Mouse (Mus musculus) T-helper 1 cell (primary cell): ENCODE results near the gene Ccdc148.

Source experiments
- in situ Hi-C: fragments of 300-600 bp; cut with MboI, MseI; formaldehyde crosslinking; loops from one replicate; pipeline ENCODE4 v1.15.1; 2025; ENCODE audit warnings: high pct_unique_total_duplicates

The Ccdc148 gene

GRCm38 (mm10) chr2:58925551-58925950 lies 234.9 kb downstream of the Ccdc148 start:
- in situ Hi-C loops, result no loop called here

DNA sequence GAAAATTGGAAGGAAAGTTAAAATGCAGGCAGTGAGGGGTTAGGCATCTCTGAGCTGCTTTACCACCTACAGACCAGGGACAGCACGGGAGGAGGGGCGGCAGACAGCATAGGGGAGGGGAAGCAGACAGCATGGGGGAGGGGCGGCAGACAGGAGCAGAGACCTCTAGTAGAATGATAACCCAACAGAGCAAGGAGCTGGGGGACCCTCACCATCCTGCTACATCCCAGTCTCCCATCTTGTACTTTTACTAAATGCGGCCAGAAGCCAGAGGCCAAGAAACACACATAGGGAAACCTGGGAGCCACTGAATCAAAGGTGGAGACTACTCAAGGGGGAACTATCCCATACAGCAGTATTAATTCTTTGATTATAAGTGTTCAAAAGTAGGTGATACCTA lies 242.1 kb downstream of the Ccdc148 start:
- in situ Hi-C loops, result no loop called here

DNA sequence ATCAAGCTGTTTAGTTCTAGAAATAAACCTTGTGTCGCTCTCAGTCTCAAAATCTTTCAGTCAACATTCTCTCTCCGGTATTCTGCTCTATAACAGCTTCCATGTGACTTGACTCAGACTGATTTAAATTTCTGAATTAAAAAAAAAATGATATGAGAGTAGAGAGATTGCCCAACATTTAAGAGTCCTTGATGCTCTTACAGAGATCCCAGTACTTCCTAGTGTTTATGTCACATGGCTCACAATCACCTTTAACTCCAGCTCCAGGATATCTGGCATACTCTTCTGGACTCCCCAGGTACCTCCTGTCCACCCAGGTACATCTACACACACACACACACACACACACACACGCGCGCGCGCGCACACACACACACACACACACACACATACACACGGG lies 248.1 kb downstream of the Ccdc148 start:
- in situ Hi-C loops, result no loop called here

DNA sequence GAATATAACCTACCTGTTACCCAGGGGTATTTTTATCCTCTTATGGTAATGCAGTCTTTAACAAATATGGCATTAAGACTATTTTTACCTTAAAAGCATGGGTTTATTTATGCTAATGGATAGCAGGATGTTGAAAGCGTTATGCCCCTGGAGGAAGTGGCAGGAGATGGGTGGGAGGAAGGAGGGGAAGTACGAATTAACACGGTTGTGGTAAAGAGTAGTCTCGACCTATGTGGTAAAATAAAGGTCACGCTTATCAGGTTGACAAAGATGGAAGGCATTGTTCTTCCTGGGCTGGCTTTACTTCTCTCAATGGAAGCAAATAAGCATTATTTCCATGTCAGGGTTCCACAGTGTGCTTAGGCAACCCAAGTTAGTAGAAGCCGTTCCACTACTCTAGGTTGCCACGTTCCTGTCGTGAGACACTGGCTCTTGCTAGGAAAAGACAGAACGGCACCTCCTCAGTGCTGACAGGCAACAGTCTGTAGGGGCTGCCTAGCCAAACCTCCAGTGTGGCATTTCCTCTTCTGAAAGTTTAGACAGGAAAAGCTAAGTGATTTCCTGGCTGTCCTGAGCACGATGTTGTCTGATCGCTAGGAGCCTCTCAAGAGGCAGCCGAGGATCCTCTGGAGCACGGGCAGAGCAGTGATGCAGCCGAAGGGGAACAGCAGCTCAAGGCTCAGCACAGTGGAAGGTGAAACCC lies 253.5 kb downstream of the Ccdc148 start:
- in situ Hi-C loops, result no loop called here

GRCm38 (mm10) chr2:58905057-58905456 lies 255.4 kb downstream of the Ccdc148 start:
- in situ Hi-C loops, result no loop called here

GRCm38 (mm10) chr2:58879876-58880275 lies 280.6 kb downstream of the Ccdc148 start:
- in situ Hi-C loops, result loop anchor here (10.0 kb wide), 1 partner anchor 335 kb away; no protein-coding TSS in a partner anchor

DNA sequence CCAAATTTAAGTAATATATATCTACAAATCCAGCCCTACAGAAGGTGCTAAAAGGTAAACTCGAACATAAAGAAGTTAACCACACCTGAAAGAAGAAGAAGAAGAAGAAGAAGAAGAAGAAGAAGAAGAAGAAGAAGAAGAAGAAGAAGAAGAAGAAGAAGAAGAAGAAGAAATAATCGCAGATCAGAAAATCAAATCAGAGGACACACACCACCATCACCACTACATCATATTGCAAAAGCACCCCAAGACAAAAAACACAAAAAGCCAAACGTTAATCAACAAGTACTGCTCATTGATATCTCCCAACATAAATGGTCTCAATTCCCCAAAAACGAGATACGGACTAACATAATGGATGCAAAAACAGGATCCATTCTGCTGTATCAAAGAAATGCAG lies 301.3 kb downstream of the Ccdc148 start, which contains the start of gene Gm11099:
Gene Gm11099 (plus strand): TSS at position 301 of the 400 bp plus-strand sequence.
- in situ Hi-C loops, result no loop called here

DNA sequence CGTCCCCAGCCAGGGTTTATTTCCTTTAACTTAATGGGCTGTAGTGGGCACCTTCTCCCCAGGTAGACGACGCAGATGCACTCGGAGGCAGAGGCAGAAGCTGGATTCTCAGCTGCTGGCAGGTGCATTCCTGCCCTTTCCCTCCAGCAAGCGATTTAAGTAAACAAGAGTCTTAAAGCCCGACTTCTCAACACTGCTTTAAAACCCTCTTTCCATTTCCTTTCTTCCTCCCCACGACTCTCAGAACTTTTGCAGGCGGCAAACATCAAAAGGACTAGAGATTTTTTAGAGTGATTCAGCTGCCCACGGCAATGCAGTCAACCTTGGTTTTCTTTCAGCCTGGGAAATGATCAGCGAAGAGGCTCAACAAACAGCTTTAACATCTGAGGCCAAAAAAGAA lies 316.0 kb downstream of the Ccdc148 start:
- in situ Hi-C loops, result no loop called here

DNA sequence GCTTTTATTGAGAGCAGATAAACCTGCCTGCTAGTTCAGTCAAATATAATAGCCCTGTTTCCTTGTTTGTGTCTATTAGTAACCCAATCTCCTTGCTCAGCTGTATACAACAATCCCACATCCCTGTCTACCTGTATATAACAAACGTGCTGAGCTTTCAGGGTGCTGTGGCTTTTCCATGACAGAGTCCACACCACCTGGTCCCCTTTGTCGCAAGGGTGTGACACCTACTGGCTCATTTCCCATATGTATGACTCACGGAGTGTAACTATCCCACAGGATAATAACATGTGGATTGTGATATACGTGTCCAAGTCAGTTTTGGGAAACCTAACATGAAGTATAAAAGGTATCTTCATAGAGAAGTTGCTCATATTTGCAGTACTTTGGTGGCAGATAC lies 318.0 kb downstream of the Ccdc148 start:
- in situ Hi-C loops, result no loop called here

DNA sequence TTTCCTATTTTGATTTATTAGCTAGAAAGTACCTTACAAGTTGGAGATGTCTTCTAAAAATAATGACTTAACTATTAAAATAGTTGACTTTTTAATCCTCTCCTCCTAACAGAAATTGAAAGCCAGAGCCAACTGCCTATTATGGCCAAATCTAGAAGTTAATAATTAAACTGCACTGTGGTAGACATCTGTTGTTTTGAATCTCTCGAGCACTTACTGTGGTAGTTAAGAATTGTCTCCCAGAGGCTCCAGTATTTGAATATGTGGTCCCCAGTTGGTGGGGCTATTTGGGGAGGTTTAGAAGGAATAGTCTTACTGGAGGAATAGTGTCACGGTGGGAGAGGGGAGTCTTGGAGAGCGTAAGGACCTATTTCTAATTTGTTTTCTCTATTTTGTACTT lies 319.5 kb downstream of the Ccdc148 start:
- in situ Hi-C loops, result no loop called here

DNA sequence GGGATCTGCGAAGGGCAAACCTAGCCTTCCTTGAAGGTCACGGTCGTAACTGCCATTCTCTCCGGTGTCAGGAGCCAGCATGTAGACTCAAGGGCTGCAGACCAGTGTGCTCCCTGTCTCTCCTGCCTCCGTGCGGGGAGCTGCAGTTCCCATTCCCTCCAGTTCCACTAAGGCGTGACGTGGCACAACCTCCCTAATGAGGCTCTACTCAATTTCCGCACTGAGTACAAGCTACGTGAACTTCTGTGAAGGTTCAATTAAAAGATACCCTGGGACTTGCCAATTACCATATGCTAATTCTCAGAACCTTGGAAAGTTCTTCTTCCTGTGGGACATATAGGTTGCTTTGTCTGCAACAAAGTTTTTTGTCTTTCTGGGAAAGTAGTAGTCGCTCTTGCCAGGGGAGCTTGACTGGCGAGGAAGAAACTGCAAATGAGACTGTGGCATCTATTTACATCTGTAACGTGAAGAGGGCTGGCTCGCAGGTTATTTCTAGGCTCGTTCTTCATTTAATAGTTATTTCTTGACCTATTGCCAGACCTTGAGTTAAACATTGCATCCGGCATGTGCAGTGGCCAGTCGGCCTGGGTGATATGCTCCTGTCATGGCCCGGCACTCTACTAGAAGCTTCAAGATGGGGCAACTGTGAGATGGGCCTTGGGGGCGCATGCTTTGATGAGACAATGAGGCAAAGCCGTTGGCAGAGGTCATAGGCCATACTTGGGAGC lies 328.1 kb downstream of the Ccdc148 start:
- in situ Hi-C loops, result no loop called here

- in situ Hi-C loops, result no loop called here
These were observed 330.3 kb downstream of the Ccdc148 start for GRCm38 (mm10) chr2:58829981-58830742.

GRCm38 (mm10) chr2:58828910-58829600 lies 331.4 kb downstream of the Ccdc148 start:
- in situ Hi-C loops, result no loop called here

DNA sequence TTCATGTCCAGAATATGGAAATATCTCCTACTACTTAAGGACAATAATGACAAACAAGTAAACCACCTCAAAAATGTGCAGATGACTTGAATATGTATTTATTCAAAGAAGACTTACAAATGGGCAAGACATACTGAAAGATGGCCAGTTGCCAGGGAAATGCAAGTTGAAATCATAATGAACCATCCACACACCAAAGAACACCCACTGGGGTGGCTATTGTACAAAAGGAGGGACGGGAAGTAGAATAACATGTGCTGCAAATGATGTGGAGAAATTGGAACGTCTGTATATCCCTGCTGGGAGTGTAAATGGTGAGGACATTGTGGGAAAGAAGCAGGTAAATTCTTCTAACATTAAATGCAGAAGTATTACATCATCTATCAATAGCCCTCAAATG lies 347.5 kb downstream of the Ccdc148 start:
- in situ Hi-C loops, result no loop called here

DNA sequence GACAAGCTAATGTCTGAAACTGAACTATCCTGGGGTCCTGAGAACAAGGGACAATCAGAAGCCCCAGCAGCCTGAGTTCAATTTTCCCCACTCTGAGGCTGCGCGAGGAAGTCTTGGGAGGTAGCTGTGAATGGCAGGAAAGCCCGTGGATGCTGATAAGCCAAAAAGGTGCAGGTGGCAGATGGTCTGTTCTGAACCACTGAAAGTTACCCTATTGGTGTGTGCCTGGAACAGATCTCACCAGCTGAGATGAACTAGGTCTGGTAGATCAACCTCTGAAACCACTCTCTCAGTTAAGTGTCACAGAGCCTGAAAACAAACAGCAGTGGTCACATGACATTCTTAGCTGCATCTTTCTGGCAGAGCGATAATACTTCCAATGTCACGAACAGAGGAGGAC lies 360.9 kb downstream of the Ccdc148 start:
- in situ Hi-C loops, result no loop called here

DNA sequence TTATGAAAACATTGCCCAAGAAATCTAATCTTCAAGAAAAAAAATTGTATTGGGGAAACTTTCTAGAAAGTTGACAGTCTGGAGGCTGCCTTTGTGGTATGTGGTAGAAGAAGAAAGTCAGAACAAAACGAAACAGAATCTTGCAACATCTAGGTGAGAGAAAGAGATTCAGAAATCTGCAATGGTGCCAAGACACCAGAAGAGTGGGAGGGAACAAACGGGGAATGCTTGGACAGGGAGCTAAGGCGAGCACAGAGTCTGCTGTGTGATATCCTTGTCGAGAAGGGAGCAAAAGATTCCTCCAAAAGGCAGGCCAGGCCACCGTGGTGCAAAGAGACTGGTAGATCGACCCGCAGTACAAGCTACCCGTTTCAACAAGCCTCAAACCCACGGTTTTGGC lies 361.4 kb downstream of the Ccdc148 start:
- in situ Hi-C loops, result no loop called here

DNA sequence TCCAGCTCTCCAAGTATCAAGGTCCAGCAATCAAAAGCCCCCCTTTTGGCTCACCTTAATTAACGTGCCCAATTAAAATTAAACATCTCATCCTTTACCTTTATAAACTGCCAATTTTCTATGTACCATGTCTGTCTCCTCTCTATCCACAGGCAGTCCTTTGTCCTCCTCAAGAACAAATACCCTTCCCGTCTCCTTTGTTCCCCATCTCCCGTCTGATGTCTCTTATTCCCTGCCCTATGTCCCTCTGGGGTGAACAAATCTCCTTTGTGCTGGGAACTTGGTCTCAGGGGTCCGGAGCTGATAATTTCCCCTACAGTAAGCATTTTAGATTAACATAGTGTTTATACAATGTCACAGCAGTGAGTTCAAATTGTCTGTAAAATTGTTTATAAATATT lies 363.0 kb downstream of the Ccdc148 start:
- in situ Hi-C loops, result no loop called here

DNA sequence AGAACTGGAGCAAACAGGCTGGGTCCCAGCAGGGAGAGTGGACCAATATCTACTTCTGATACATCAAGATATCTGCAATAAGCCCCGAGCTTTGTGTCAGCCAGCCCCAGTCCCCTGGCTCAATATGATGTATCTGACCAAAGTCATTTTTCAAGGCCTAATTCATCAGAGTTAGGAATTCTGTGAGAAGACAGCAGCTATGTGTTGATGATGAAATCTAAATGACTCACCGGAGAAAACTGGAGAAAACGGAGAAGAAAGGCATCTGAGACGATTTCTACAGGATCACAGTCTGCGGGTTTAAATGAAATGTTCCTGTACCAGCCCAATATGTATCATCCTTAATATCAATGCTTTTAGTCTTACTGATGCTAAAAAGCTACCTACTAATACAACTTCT lies 365.1 kb downstream of the Ccdc148 start:
- in situ Hi-C loops, result no loop called here

DNA sequence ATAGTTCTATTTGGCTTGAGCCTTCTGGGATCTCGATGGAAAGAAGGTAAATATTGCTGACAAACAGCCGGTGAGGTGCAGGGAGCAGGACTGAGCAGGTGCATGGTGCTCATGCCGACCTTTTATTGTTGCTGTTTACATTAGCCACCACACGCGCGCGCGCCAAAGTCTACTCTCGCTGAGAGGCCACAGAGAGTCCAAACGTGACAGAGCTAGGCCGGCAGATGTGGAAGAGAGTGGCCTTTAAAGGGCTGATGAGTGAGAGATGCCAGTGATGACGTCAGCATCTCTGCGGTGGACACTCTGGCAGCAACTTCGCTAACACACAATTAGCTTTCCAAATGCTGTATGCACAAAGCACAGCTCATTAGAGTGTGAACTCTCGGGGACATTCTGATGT lies 366.0 kb downstream of the Ccdc148 start:
- in situ Hi-C loops, result no loop called here

GRCm38 (mm10) chr2:58790361-58790760 lies 370.1 kb downstream of the Ccdc148 start:
- in situ Hi-C loops, result no loop called here

- in situ Hi-C loops, result no loop called here
These were observed 370.5 kb downstream of the Ccdc148 start for GRCm38 (mm10) chr2:58789934-58790333.

DNA sequence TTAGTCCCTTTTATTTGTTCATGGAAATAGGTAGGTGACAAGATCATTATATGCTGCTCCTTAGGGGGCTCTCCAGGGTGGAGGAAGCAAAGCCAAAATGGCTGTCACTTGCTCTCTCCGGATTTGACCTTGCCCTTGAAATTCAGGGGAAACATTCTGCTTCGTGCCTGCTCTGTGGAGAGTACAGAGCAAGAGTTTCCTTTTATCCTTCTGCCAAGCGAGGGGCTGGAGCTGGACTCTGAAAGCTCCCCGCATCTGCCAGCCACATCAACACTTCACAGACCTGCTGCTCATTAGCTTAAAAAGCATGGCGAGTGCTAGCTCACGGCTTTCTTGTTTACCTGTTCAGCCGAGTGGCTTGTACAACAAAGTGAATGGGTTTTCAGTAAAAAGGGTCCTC lies 373.1 kb downstream of the Ccdc148 start:
- in situ Hi-C loops, result no loop called here
